Mouse (Mus musculus) ES-Bruce4 (cell line): ENCODE results near the gene Spib. TPM values are rescaled to one million over a fixed set of nuclear protein-coding genes. Genes with fewer than 3 reads are reported as not detected.
A peak's percentile ranks its signal among the peaks of the same experiment; 100 is the strongest.

ENCODE experiments used
- H3K27ac ChIP-seq: 2 replicates; pipeline ENCODE4 v1.5.1; 2012; ENCODE audit warnings: low read length, inconsistent platforms; ENCODE audit not compliant: insufficient read depth
- H3K27me3 ChIP-seq: 2 replicates; pipeline ENCODE4 v1.6.1; 2012; ENCODE audit warnings: mild to moderate bottlenecking, low read length, inconsistent platforms; ENCODE audit not compliant: control insufficient read depth, poor library complexity, insufficient read depth, severe bottlenecking
- H3K36me3 ChIP-seq: 2 replicates; pipeline ENCODE4 v1.6.1; 2012; ENCODE audit warnings: inconsistent platforms, mild to moderate bottlenecking, low read length, moderate library complexity; ENCODE audit not compliant: control insufficient read depth, poor library complexity, insufficient read depth, severe bottlenecking
- H3K4me1 ChIP-seq: one replicate; pipeline ENCODE4 v1.8.1; 2011; ENCODE audit warnings: low read length; ENCODE audit not compliant: control insufficient read depth, insufficient read depth
- H3K4me3 ChIP-seq: 2 replicates; pipeline ENCODE4 v1.5.1; 2011; ENCODE audit warnings: low read depth, mild to moderate bottlenecking, low read length
- H3K9ac ChIP-seq: 2 replicates; pipeline ENCODE4 v1.6.1; 2012; ENCODE audit warnings: low read depth, mild to moderate bottlenecking, inconsistent platforms; ENCODE audit not compliant: poor library complexity, severe bottlenecking
- H3K9me3 ChIP-seq: replicated peaks from 2 replicates; pipeline ENCODE4 v1.6.1; 2012; ENCODE audit warnings: mild to moderate bottlenecking, low read length, inconsistent platforms; ENCODE audit not compliant: control insufficient read depth, poor library complexity, insufficient read depth, severe bottlenecking
- CTCF ChIP-seq: IDR thresholded peaks from one replicate; pipeline ENCODE4 v1.8.1; 2011; ENCODE audit warnings: low read depth, low read length
- EP300 ChIP-seq: IDR thresholded peaks from 2 replicates; pipeline ENCODE4 v1.6.1; 2011; ENCODE audit warnings: low read depth, low read length; ENCODE audit not compliant: insufficient read depth
- POLR2A ChIP-seq: IDR thresholded peaks from one replicate; pipeline ENCODE4 v1.8.1; 2011; ENCODE audit warnings: low read length; ENCODE audit not compliant: insufficient read depth
- polyA plus RNA-seq: library from polyadenylated mRNA; stranded (reverse); fragments of >200 nt; gene quantifications from 2 replicates; pipeline ENCODE4 v1.2.4, GENCODE M21; 2011; ENCODE audit warnings: low read depth; ENCODE audit not compliant: missing spikeins, insufficient read depth, insufficient read length

The Spib gene
- polyA plus RNA-seq, 1 experiment = 2.4 TPM

DNA sequence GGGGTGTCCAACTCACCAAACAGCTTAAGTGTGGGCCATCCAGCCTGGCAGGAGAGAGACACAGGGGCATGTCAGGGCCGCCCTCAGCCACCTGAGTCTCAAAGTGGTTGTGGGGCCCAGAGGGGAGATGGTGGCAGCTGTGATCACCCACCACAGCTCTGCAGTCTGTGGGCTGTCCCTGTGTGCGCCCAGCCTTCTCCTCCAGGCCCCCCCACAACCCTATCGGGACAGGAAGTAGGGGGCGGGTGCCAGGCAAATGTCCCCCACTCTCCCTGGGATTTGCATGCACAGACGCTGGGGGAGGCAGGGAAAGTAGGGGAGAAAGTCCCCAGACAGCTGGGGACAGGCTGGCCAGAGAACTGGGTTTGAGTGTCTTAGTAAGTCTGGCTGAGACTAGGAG lies 664 bp downstream of the Spib start:
- H3K27ac ChIP-seq = no peak overlapping the region
- H3K4me3 ChIP-seq = no peak overlapping the region
- H3K36me3 ChIP-seq = 0 out of 2 replicates have a peak, but pooled peaks cover 6% of the 10 kb centered on the region
- H3K9ac ChIP-seq = no peak overlapping the region
- no peaks in the 10 kb centered on the region for H3K9me3 ChIP-seq
- H3K27me3 ChIP-seq = no peaks in the 10 kb centered on the region
- no peak for TF ChIP-seq EP300
- TF ChIP-seq POLR2A = no peak
- TF ChIP-seq CTCF = no peak
- H3K4me1 ChIP-seq = peaks cover 17% of the 10 kb centered on the region

DNA sequence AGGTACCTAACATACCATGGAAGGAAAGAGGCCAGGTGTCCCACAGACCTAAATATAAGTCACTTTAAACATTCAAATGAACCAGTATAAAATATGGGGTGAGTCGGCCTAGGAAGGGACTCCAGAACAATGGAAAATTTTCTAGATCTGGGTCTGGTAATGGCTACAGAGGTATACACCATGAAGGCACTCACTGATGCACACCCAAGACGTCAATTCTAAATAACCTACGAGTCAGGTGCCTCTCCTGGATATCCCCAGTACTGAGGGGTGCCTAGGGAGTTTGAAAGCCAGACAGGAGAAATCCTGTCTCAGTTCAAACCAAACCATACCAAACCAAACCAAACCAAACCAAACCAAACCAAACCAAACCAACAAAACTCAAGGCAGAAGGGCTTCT lies 1.4 kb downstream of the Spib start:
- no peak for TF ChIP-seq EP300
- TF ChIP-seq POLR2A = no peak
- no peak for TF ChIP-seq CTCF
- H3K4me3 ChIP-seq = no peak overlapping the region
- H3K4me1 ChIP-seq = peaks cover 17% of the 10 kb centered on the region
- H3K27me3 ChIP-seq = no peaks in the 10 kb centered on the region
- 0 out of 2 replicates have a peak, but pooled peaks cover 3% of the 10 kb centered on the region for H3K36me3 ChIP-seq
- H3K9ac ChIP-seq = no peak overlapping the region
- H3K27ac ChIP-seq = no peak overlapping the region
- H3K9me3 ChIP-seq = no peaks in the 10 kb centered on the region

DNA sequence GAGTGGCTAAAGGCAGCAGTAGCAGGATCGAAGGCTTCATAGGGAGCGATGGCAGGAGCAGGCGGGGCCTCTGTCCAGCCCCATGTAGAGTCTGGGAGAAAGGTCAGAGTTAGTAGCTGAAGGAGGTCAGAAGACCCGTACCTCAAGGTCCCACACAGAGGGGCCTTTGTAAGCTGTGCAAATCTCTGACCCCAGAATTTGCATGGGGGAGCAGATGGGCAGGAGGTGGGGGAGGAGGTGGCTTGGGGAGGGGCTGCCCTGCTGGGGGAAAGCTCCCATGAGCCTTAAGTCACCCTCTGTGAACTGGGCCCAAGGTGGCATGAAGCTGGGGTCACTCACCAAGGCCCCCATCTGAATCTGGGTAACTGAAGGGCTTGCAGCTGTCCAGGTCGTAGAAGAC lies 2.4 kb downstream of the Spib start:
- H3K27me3 ChIP-seq = no peaks in the 10 kb centered on the region
- no peak overlapping the region for H3K9ac ChIP-seq
- H3K9me3 ChIP-seq = no peaks in the 10 kb centered on the region
- no peak overlapping the region for H3K4me3 ChIP-seq
- H3K36me3 ChIP-seq = no peaks in the 10 kb centered on the region
- TF ChIP-seq POLR2A = no peak
- TF ChIP-seq CTCF = no peak
- no peak for TF ChIP-seq EP300
- peaks cover 13% of the 10 kb centered on the region for H3K4me1 ChIP-seq
- no peak overlapping the region for H3K27ac ChIP-seq

DNA sequence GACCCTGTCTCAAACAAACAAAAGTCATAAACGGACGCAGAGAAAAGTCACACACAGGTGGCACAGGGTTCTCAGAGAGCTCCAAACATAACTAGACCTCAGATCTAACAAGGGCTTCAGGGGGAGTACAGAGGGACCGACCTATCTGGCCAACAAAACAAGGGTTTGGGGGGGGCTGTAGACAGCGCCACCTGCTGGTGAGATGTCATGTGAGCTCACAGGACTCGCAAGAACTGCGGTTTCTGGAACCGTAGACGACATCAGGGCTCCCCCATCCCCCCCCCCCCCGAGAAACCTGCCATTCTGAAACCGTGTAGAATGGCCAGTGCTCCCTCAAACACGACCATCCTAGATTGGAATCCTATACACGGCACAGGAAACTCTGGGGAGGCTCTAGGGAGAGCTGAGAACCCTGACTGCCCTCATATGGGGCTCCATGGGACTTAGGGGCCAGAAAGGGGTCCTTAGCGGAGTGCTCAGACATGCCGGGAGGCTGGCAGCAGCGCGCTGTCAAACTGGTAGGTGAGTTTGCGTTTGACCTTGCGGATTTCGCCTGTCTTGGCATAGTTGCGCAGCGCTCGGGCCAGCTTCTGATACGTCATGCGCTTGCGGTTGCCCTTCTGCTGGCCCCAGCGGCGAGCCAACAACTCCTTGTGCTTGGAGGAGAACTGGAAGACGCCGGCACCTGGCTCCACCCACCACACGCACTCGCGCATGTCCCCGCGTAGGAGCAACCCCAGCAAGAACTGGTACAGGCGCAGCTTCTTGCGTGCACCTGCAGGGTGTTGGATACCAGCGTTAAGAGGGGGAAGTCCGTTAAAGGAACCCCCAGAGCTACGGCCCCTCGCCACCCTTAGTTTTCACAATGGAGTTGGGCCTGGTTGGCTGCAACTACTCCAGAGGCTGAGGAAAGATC lies 4.1 kb downstream of the Spib start:
- no peak overlapping the region for H3K27ac ChIP-seq

DNA sequence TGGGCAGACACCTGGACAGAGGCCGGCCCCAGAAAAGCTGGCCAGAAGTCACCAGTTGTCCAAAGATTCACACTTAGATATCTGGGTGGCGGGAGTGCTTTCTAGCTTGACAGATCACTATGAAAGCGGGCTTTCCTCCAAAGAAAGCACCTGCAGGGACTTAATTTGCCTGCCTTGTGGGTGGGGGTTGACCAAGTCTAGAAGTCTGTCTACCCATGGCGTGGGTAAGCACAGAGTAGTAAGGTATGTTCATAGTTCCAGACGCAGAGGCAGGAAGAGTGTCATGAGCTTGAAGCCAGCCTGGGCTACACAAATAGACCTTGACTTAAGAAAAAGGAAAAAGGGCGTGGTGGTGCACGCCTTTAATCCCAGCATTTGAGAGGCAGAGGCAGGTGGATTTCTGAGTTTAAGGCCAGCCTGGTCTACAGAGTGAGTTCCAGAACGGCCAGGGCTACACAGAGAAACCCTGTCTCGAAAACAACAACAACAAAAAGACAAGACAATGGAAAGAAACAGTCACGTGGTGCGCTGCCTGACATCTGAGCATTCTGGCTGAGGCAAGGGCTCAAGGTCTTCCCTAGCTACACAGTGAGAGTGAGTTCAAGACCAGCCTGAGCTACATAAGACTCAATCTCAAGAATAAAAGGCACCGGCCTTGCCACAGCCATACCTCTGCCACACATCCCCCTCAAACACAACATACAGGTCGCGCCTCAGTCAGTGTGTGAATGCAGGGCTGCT lies 5.3 kb downstream of the Spib start:
- no peaks in the 10 kb centered on the region for H3K9me3 ChIP-seq
- no peaks in the 10 kb centered on the region for H3K27me3 ChIP-seq
- TF ChIP-seq POLR2A (no peak), EP300 (no peak), CTCF (no peak)
- peak overlapping the region; percentile 31; the same call in 1 of the 2 replicates for H3K27ac ChIP-seq
- H3K9ac ChIP-seq = no peak overlapping the region
- H3K4me1 ChIP-seq = peaks cover 9% of the 10 kb centered on the region
- H3K36me3 ChIP-seq = no peaks in the 10 kb centered on the region
- H3K4me3 ChIP-seq = no peak overlapping the region

More for the DNA sequence above, 4.1 kb downstream of the Spib start:
- no peak for TF ChIP-seq POLR2A
- peak; percentile 85 for TF ChIP-seq CTCF
- Histone ChIP-seq H3K4me3 (peak overlapping the region; percentile 73), H3K27me3 (no peaks in the 10 kb centered on the region), H3K4me1 (peaks cover 9% of the 10 kb centered on the region), H3K9ac (peak overlapping the region; percentile 29; the same call in 1 of the 2 replicates), H3K9me3 (no peaks in the 10 kb centered on the region), H3K36me3 (no peaks in the 10 kb centered on the region)
